Mouse (Mus musculus): Measurements from ENCODE around the gene Guca2a. TPM values are rescaled to one million over a fixed set of nuclear protein-coding genes. Genes with fewer than 3 reads are reported as not detected.

Guca2a gene
- polyA plus RNA-seq, 1 experiment = 2.7 TPM

Other genes with a start within 250 kb of the Guca2a start
- 0.98 and 1.7 TPM in 2 replicates for gene Ccdc30, start 222.2 kb upstream of the Guca2a start, polyA plus RNA-seq (2012; rRNA removed)
- gene Ppcs, start 215.3 kb upstream of the Guca2a start, polyA plus RNA-seq (2012; rRNA removed) = 29.4 and 31.5 TPM in 2 replicates
- 1.3 and 1.9 TPM in 2 replicates for gene Zmynd12, start 214.9 kb upstream of the Guca2a start, polyA plus RNA-seq (2012; rRNA removed)
- gene Rimkla, start 145.1 kb upstream of the Guca2a start, polyA plus RNA-seq (2012; rRNA removed) = 0.21 and 0.29 TPM in 2 replicates
- 20.5 and 22.0 TPM in 2 replicates for gene Foxj3, start 100.7 kb upstream of the Guca2a start, polyA plus RNA-seq (2012; rRNA removed)
- 5.1 and 5.8 TPM in 2 replicates for gene Frg2f1, start 98.2 kb upstream of the Guca2a start, polyA plus RNA-seq (2012; rRNA removed)
- 0.12 TPM in 2 replicates for gene Guca2b, start 21.2 kb downstream of the Guca2a start, polyA plus RNA-seq (2012; rRNA removed)
- 26.6 and 29.4 TPM in 2 replicates for gene Hivep3, start 96.1 kb downstream of the Guca2a start, polyA plus RNA-seq (2012; rRNA removed)

Measured in urinary bladder, adult 2 months (tissue).